ENCODE assay signal across 1 mouse cellular context in the genomic region with DNA sequence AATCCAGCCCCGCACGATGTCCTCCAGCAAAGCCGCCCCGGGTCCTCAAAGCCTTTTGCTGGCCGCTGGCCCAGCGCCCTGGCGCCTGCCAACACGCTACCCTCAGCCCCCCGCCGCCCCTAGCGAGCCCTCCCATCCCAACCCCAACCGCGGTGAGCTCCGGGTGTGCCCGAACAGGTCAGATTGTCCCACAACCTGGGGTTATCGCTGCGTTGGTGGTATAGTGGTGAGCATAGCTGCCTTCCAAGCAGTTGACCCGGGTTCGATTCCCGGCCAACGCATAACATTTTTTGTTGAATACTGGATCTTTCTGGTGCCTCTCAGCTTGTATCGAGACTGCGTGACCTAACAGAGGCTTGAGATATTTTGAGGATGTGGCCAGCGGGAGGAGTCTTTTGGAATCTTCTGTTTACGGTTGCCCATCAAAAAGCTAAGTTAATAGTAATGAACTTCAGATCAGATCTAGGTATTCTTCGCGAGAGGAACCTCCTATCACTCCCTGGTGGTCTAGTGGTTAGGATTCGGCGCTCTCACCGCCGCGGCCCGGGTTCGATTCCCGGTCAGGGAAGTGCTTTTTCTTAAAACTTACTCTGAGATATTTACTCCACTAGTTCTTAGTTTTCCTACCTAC.
TF ChIP-seq lines count a peak whose summit lies in the region.

No protein-coding gene starts in this region.

TF ChIP-seq in CH12.LX, 34 proteins besides CTCF, POLR2A, EP300 and RAD21:
- TF ChIP-seq KAT2A (IDR thresholded peaks at IDR 0.05; ENCODE audit: insufficient replicate concordance, low read length): peak; percentile 74; the same call in 1 of the 2 replicates
- TF ChIP-seq TBP (conservative IDR thresholded peaks at IDR 0.05; ENCODE audit: low read depth, low read length): peak; percentile 99
- no peak for TF ChIP-seq ZC3H11A (IDR thresholded peaks at IDR 0.05; ENCODE audit: low read depth, low read length)
- no peak; the same call in 1 of the 2 replicates for TF ChIP-seq NRF1 (IDR thresholded peaks at IDR 0.05; ENCODE audit: low read depth, low read length)
- peak; percentile 27; the same call in 1 of the 2 replicates for TF ChIP-seq IRF4 (IDR thresholded peaks at IDR 0.05; ENCODE audit: low read depth, low read length)
- TF ChIP-seq MAFK (IDR thresholded peaks at IDR 0.05; ENCODE audit: insufficient replicate concordance, low read length): peak; percentile 76
- TF ChIP-seq MEF2A (IDR thresholded peaks at IDR 0.05; ENCODE audit: borderline replicate concordance, low read depth, low read length): peak; percentile 19; the same call in 1 of the 2 replicates
- peak; percentile 94 for TF ChIP-seq ELF1 (IDR thresholded peaks at IDR 0.05; ENCODE audit: low read depth, low read length)
- no peak for TF ChIP-seq SIN3A (IDR thresholded peaks at IDR 0.05; ENCODE audit: low read length)
- 0 out of 2 replicates have a peak, but pooled peaks have one; percentile 45 for TF ChIP-seq E2F4 (IDR thresholded peaks at IDR 0.05; ENCODE audit: insufficient replicate concordance, low read depth, low read length)
